Mouse (Mus musculus) retina, embryonic 14.5 days (tissue): ENCODE results near the gene Gm26602.

Experiments used
- DNase-seq: peaks from one replicate; pipeline ENCODE4 v3.0.0-alpha.2; 2015; ENCODE audit warnings: low spot score

The Gm26602 gene

DNA sequence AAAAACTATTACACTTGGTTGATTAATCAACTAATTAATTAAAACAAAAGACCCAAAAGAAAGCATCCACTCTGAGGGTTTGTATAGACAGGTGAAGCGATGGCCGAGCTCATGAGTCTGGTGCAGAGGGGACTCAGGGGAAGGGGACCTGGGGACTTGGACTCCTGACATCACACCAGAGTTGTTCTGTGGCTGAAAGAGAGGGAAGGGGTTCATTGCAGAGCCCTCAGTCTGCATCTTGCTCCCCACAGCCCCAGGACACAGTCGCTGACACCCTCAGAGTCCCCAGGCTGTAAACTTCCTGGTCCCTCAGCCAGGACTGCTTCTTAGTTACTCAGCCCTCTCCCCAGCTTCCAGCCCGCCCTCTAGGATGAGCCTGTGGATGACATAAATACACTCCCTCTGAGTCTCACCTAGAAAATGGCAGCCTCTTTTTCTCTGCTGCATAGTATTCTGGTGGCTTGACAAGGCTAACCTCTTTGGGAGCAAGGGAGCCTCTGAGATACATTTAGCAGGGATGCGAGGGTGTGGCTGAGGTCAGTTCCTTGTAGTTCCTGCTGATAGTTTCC is 7.0 kb downstream of the Gm26602 start:
- DNase-seq, result no peak

DNA sequence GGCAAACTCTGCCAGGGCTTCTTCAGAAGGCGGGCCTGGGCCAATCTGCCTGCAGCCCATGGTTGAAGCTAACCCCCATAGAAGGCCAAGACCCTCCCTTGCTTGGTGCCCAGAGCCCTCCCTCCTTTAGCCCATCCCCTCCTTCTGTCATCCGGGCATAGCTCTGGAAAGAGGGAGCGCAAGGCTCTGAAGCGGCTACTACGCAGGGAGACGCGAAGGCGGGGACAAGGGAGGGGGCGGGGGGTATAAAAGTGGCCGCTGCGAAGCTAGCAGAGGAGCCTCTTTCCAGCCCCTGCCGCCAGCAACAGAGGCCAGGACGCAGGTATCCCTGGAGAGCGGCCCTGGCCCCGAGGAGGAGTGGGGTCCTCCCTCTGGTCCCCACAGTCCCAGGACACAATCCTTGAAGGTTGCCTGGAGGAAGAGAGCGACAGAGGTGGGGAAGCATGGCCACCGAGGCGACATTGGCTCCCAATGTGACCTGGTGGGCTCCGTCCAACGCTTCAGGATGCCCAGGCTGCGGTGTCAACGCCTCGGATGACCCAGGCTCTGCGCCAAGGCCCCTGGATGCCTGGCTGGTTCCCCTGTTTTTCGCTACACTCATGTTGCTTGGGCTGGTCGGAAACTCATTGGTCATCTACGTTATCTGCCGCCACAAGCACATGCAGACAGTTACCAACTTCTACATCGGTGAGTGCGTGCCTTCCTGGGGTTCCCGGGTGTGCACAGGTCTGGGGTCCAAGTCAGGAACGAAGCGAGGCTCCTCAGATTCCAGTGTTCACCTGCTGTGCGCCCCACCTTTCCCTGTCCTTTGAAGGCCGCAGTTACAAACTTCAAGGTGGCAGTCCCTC is 7.8 kb downstream of the Gm26602 start:
- DNase-seq, result peak; percentile 42

DNA sequence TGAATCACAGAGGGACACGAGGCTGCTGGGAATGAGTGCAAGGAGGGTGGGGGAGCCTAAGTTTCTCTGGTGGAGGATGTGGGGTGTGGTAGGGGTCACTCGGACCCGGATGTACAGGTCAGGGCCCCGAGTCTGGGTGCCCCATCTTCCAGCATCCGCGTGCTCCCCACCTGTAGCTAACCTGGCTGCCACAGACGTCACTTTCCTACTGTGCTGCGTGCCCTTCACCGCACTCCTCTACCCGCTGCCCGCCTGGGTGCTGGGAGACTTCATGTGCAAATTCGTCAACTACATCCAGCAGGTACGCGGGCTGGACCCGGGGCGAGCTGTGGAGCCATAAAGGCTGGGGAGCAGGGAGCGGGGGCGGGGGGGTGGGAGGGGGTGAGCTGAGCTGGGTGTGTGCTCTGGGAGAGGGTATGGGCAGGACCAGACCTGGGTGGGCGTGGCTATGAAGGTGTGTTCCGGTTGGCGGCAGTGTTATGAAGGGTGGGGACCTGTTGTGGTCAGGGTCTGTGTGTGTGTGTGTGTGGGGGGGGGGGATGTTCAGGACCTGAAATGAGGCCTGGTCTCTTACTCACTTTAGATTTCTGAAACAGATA is 8.7 kb downstream of the Gm26602 start:
- no peak for DNase-seq

DNA sequence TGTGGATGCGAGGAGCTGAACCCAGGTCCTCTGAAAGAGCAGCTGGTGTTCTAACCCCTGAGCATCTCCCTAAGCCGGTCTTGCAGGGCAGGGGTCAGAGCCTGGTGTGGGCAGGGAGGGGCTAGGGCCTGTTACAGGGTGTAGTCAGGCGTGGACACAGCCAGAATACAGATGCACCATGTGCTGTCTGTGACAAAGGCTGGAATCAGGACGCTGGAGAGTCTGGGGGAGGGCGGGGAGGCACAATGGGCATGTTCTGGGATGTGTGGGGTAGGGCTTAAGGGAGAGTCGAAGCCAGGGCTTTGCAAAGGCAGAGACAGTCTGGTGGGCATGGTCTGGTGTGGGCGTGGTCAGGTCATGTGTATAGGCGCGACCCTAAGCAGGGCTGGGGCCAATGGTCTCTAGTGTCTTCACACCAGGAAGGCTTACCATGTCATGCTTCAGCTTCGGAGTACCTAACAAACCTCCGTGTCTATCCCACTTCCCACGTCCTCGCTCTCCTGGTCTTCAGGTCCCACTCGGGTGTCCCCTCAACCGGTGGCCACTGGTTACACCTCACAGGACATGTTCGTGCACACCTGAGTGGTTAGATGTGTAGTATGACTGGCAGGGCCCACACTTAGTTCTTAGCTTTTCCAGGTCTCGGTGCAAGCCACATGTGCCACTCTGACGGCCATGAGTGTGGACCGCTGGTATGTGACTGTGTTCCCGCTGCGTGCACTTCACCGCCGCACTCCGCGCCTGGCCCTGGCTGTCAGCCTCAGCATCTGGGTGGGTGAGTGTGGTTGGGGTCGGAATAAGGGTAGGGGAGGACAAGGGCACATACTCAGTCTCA is 9.6 kb downstream of the Gm26602 start:
- peak; percentile 50 for DNase-seq

DNA sequence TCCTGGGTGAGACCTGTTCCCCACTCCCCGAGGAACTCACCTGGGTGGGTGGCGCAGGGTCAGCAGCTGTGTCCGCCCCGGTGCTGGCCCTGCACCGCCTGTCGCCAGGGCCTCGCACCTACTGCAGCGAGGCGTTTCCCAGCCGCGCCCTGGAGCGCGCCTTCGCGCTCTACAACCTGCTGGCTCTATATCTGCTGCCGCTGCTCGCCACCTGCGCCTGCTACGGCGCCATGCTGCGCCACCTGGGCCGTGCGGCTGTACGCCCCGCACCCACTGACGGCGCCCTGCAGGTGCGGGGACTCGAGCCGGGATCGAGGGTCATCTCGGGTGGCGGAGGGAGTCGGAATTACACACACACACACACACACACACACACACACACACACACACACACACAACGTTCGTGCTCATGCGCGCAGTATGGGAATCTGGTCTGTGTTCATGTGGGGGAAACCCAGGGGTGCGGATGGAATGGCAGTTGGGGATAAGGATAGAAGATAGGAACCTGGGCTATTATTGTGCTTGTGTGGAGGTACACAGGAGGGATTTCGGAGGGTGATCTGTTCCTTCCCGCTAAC is 10.4 kb downstream of the Gm26602 start, which contains the start of gene R3hdm4:
Gene R3hdm4 (minus strand): TSS at position 251 of the 578 bp plus-strand sequence.
- peak; percentile 47 for DNase-seq

DNA sequence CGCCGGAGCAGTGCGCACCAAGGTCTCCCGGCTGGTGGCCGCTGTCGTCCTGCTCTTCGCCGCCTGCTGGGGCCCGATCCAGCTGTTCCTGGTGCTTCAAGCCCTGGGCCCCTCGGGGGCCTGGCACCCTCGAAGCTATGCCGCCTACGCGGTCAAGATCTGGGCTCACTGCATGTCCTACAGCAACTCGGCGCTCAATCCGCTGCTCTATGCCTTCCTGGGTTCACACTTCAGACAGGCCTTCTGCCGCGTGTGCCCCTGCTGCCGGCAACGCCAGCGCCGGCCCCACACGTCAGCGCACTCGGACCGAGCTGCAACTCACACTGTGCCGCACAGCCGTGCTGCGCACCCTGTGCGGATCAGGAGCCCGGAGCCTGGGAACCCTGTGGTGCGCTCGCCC is 10.9 kb downstream of the Gm26602 start:
- peak; percentile 47 for DNase-seq

DNA sequence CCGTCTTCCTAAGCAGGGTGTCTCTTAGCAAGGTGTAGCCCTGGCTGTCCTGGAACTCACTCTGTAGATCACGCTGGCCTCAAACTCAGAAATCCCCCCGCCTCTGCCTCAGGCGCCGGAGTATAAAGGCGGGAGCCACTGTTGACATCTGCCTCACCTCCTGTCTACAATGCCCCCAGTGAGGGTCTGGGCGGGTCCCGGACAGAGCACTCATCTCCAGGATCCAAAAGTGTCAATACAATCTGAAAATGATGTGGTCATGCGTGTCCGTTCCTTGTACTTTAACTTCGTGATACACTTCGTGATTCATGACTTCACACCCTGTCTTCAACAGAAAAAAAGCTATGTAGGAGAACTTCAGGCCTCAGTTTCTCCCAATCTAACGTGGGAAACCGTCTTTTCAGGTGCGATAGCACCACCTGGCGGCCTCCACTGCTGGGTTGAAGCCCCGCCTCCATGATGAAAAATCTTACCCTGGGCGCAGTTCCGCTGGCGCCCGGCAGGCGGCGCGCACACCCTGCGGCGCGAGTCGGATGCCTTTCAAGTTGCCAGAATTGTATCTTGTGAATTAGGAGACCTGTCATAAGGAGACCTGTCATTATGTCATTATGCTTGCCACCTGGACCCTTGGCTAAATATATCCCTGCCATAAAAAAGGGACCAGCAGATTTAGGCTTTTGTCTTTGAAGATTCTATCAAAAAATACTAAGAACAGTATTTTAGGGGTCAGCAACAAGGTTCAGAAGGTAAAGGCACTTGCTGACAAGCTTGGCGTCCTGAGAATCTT is 14.5 kb downstream of the Gm26602 start:
- DNase-seq, result peak; percentile 93

DNA sequence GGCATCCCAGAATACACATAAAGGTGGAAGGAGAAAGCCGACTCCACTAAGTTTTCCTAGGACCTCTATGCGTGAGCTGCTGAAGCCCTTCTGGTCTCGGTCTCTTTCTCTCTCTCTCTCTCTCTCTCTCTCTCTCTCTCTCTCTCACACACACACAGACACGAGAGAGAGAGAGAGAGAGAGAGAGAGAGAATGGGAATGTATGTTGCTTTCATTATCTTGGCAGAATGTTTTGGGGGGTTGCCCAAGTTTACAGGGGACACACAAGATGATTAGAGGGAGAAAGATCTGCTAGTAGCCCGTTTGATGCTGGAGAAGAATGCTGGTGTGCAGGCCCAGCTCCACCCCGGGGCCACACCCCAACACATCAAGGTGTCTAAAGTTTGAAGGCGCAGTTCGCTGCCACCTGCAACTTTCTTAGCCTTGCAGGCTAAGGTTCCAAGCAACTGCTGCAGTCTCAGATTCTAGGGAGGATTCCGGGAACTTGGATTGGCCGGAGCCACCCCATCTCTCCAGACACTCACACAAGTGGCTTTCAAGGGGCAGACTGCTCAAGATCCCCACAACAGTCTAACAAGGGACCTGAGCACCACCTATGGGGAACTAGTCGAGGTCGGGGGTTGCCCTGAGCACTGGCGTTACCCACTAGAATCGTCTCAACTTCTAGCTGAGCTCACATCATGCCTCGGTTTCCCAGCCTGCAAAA is 15.3 kb downstream of the Gm26602 start:
- DNase-seq, result no peak

DNA sequence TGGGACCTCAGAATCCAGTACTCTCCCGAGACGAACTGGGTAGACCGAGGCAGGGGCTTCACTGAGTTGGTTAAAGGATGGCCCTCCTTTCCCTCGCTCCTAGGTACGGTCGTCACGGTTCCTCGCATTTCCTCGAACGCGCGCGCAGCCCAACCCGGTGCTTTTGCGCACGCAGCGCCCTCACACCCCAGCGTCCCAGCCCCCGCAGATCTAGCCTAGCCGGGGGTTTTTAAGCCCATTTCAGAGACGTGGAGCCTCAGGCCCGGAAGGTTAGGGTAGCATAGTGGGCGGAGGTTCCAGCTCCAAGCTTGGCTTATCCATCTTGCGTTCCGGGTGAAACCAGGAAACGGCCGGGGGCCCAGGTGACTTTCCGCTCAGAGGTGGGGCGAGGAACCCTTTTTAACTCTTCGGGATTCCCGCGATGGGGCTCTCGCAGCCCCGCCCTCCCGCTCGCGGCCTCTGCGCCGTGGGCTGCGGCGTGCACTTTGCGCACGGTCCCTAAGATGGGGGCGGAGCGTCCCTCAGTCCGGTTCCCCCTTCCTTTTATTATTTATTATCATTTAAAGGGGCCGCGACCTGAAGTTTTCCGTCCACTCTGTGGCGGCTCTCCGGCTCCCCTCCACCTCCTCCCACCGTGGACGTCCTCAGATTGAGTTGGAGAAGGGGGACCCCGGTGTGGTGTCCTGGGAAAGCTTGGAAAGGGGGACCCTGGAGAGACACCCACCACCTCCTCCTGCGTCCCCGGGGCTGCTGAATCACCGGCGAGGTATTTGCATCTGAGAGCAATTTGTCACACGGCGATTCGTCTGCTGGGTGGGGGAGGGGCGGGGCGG is 16.1 kb downstream of the Gm26602 start, which contains the start of gene Arid3a:
Gene Arid3a (plus strand): TSS at position 553 of the 833 bp plus-strand sequence.
- DNase-seq, result peak; percentile 94

DNA sequence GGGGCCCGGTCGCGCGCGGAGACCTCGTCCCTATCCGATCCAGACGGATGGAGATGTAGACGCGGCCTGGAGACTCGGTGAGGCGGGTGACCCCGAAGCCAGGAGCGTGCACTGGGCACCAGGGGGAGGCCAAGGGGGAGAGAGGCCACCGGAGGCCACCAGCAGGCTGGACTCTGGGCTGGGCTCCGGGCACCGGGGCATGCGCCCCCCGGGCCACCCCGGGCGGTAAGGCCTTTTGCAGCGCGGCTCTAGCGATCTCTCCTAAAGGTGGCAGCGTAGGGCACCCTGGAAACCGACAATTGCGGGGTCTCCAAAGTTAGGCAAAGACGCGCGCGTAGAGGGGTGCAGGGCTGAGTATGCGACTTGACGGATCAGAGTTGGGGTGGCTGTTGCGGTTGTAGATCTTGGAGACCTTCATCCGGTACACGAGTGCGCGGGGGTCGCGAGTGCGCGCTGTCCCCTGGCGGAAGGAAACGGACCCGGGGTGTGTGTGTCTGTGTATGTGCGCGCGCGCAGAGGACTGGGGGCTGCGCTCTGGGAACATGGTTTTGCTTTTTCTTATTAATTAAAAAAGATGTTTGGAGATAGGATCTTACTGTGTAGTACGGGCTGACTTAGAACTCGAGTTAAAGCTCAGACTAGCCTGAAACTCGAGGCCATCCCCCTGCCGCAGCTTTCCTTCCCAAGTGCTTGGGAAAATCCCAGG is 16.8 kb downstream of the Gm26602 start:
- peak; percentile 66 for DNase-seq

DNA sequence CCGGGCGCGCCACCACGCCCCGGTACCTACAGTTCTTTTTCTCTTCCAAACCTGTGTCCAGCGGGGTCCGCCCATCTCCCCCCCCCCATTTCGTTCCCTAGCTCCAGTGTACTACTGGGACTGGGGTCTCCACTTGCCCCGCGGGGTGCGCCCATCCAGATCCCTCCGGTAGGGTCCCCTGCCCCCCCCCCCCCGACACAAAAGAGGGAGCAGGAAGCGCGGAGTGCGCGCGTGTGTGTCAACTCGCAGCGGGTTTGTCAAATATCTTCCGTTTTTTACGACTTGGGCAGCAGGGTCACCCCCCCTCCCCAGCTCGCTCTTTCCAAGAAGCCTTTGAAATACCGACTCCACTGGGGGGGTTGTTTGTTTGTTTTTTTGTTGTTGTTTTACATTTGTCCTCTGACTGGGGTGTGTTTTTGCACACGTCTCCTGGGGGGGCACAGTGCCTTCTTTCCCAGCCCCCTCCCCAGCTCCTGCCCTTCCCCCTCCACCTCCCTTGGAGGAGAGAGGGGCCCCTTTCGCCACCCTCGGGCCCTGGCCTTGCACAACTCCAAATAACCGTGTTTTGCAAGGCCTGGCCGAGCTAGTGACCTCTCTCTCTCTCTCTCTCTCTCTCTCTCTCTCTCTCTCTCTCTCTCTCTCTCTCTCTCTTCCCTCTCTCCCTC is 17.5 kb downstream of the Gm26602 start:
- DNase-seq, result no peak

DNA sequence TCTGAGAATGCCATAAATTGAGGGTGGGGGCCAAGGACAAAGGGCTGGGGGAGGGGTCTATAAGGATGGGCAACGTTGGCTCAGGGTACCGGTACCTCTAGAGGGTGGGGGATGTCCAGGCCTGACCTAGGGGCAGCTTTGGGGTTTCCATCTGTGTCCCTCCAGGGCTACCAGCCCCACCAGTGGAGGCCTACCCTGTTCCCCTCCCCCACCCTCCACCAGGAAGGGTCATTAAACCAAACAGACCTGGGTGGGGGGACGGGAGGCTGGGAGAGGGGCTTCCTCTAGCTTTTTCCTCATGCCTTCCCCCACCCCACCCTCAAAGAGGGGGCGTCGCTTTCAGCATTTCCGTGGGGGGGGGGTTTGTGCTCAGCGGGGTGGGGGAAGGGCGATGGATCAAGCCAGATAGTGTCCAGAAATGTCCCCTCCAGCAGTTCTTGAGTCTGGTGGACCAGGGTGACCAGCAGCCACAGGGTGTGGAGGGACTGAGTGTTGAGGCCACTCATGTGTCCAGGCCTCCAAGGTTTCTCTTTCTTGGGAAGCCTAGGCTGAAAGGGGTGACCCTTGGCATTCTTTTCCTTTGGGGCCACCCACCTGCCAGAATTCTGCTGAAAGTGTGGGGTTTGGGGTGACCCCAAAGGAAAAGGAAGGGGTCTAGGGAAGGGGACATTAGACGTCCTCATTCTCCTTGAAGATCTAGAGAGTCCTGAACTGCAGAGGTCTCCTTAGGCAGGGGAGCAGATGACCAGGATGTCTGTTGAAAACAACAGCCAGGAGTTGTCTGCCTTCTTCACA is 18.4 kb downstream of the Gm26602 start:
- DNase-seq, result no peak

DNA sequence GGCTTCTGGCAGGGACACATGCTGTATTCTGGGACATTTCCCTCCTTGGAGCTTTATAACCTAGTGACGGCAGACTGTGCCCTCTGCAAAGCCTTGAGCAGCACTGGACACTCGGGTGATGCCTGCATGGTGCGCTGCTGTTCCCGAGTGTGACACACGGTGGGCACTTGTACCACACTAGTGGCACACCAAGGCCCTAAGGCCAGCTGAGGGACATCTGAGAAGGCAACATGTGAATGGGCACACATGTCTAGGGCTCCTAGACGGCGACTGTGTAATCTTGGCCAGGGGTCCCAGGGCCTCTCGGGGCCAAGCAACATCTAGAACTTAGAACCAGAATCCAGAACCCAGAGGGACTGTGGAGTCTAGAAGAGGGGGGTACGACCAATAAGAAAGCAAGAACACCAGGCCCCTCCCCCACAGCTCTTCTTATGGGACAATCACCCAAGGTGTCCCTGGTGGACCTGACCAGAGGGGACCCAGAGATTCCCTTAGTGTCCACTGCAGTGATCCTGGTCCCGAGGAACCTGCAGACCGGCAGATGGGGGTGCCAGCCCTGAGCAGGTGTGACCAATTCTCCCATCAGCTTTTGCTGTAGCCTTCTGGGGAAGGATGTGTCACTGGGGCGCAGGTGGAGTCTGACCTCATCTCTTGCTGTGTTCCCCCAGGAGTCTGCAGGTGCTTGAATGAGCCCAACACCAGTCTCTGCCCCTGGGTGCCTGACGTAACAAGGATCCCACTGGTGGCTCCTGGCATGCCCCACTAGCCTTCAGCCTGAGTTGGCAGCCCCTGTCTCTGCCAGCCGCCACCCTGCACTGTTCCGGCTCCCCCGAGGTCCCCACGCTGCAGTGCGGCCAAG is 19.5 kb downstream of the Gm26602 start:
- DNase-seq, result no peak

DNA sequence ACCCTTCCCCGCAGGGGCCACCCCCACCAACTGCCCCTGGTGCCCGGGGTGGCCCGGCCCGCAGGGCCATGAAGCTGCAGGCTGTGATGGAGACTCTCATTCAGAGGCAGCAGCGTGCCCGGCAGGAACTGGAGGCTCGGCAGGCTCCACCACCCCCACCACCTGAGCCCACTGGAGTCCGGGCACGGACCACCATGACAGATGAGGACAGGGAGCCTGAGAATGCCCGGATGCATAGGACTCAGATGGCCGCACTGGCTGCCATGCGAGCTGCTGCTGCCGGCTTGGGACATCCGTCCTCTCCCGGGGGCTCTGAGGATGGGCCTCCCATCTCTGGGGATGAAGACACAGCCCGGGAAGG is 20.1 kb downstream of the Gm26602 start:
- DNase-seq, result no peak

DNA sequence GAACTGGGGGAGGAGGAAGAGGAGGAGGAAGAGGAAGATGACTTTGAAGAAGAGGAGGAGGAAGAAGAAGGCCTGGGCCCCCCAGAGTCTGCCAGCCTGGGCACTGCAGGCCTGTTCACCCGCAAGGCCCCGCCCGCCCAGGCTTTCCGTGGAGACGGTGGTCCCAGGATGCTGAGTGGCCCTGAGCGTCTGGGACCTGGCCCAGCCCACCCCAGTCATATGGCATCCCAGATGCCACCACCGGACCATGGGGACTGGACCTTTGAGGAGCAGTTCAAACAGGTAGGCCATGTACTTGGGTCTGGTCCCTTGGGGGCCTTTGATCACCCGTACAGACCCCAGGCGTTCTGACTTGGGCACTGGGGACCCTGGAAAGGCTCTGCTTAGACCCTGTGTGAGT is 21.1 kb downstream of the Gm26602 start:
- no peak for DNase-seq

DNA sequence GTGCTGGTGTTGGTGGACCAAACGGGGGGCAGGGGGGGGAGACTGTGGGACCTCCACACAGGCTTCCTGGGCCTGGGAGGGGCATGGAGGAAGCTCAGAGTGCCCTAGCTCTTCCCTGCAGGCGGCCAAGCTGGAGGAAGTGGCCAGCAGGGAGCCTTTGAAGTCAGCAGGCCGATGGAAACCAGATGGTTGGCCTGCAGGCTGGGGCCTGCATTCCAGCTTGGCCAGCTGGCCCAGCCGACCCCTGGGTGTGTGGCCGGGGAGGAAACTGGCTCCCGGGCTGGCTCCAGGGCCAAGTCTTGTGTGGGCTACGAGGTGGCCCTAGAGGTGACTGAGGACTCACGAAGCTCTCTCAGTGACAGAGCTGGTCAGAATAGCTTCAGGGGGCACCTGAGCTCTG is 22.1 kb downstream of the Gm26602 start:
- DNase-seq, result no peak
